Comparison of ENCODE assay signal across 9 mouse cellular contexts in the genomic region with DNA sequence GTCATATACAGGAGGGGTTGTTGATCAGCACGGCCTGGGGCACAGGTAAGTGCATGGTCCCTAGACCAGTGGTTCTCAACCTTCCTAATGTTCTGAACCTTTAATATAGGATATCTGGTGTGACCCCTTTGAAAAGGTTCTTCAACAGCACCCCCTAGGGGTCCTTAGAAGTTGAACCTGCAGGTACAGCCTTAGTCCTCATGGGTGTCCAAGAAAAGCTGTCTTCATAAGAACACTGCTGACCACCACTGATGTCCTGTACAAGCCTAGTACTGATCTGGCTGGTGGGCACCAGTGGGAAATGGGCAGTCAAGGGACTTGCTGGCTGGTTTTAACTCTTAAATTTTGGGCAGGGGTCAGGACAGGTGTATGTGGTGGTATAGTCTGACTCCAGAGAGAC. TPM values are rescaled to one million over a fixed set of nuclear protein-coding genes. Genes with fewer than 3 reads are reported as not detected.
DNase-seq lines count a peak whose midpoint lies in the region; ATAC-seq and TF ChIP-seq lines count a peak whose summit lies in the region.
"Had no signal": no experiment of that assay in that cellular context is flagged by ENCODE, and none has a peak within 500 bp of the region (broad histone marks: within the 10 kb centered on the region; RNA-seq: fewer than 3 reads in every experiment).

No protein-coding gene starts in this region.

- H3K4me3 ChIP-seq in forebrain, embryonic 16.5 days (replicated peaks; ENCODE audit: low read length), result no peak overlapping the region
- H3K4me3 ChIP-seq in forebrain, embryonic 10.5 days, result no peak overlapping the region
- H3K4me3 ChIP-seq in hindbrain, postnatal 0 days (ENCODE audit: low read length), result no peak overlapping the region
- H3K4me3 ChIP-seq in stomach, embryonic 15.5 days (replicated peaks), result no peak overlapping the region

- no peaks in the 10 kb centered on the region for H3K9me3 ChIP-seq in forebrain, embryonic 16.5 days (ENCODE audit: control insufficient read depth, low read length)
- H3K9me3 ChIP-seq in forebrain, embryonic 10.5 days, result no peaks in the 10 kb centered on the region
- H3K9me3 ChIP-seq in hindbrain, postnatal 0 days (ENCODE audit: low read length), result no peaks in the 10 kb centered on the region
- H3K9me3 ChIP-seq in stomach, embryonic 15.5 days, result no peaks in the 10 kb centered on the region

- peaks cover 7% of the 10 kb centered on the region for H3K36me3 ChIP-seq in forebrain, embryonic 16.5 days (ENCODE audit: control insufficient read depth, insufficient read depth)
- peaks cover 56% of the 10 kb centered on the region for H3K36me3 ChIP-seq in forebrain, embryonic 10.5 days (replicated peaks)
- H3K36me3 ChIP-seq in hindbrain, postnatal 0 days (ENCODE audit: insufficient read depth, low read length), result peaks cover 27% of the 10 kb centered on the region
- peaks cover 33% of the 10 kb centered on the region for H3K36me3 ChIP-seq in stomach, embryonic 15.5 days

- WGBS in forebrain, embryonic 16.5 days, result 90% methylated on average over 1 of the region's 1 CpGs
- WGBS in forebrain, embryonic 10.5 days, result 84% methylated on average over 1 of the region's 1 CpGs
- 73% methylated on average over 1 of the region's 1 CpGs for WGBS in hindbrain, postnatal 0 days
- WGBS in stomach, embryonic 15.5 days, result 74% methylated on average over 1 of the region's 1 CpGs

- H3K9ac ChIP-seq in forebrain, embryonic 16.5 days (replicated peaks; ENCODE audit: low read depth, low read length), result no peak overlapping the region
- no peak overlapping the region for H3K9ac ChIP-seq in hindbrain, postnatal 0 days (replicated peaks; ENCODE audit: low read length)
- H3K9ac ChIP-seq in stomach, embryonic 15.5 days, result no peak overlapping the region

- no peak for DNase-seq in forebrain, embryonic 10.5 days (ENCODE audit: extremely low spot score, low spot score)
- peak; percentile 4 for DNase-seq in ovary, postnatal 36 days (ENCODE audit: low spot score)
- no peak for DNase-seq in ovary, postnatal 10 days (ENCODE audit: low spot score)
- DNase-seq in hindbrain, postnatal 0 days (ENCODE audit: low spot score), result no peak
- DNase-seq in cerebellum, postnatal 25 days, result no peak
- DNase-seq in layer of hippocampus, postnatal 10 days (ENCODE audit: low spot score in 2 of 2), result no peak

- H3K27me3 ChIP-seq in forebrain, embryonic 16.5 days (replicated peaks; ENCODE audit: control insufficient read depth, insufficient read depth, low read length), result peaks cover 19% of the 10 kb centered on the region
- H3K27me3 ChIP-seq in forebrain, embryonic 10.5 days (ENCODE audit: poor library complexity, severe bottlenecking), result peaks cover 34% of the 10 kb centered on the region
- H3K27me3 ChIP-seq in hindbrain, postnatal 0 days (ENCODE audit: insufficient read depth, low read length), result no peaks in the 10 kb centered on the region
- H3K27me3 ChIP-seq in stomach, embryonic 15.5 days (replicated peaks), result peaks cover 26% of the 10 kb centered on the region

- H3K4me2 ChIP-seq in forebrain, embryonic 16.5 days (ENCODE audit: low read length), result no peak overlapping the region
- no peak overlapping the region for H3K4me2 ChIP-seq in hindbrain, postnatal 0 days (ENCODE audit: low read depth, low read length)
- no peak overlapping the region for H3K4me2 ChIP-seq in stomach, embryonic 15.5 days

- TF ChIP-seq CTCF in hindbrain, postnatal 0 days (IDR thresholded peaks at IDR 0.05; ENCODE audit: low read depth), result peak; percentile 39

- peaks cover 9% of the 10 kb centered on the region for H3K4me1 ChIP-seq in forebrain, embryonic 16.5 days (replicated peaks; ENCODE audit: control insufficient read depth, insufficient read depth, low read length)
- H3K4me1 ChIP-seq in forebrain, embryonic 10.5 days, result peaks cover 33% of the 10 kb centered on the region
- H3K4me1 ChIP-seq in hindbrain, postnatal 0 days (ENCODE audit: insufficient read depth, low read length), result peaks cover 4% of the 10 kb centered on the region
- H3K4me1 ChIP-seq in stomach, embryonic 15.5 days, result peaks cover 28% of the 10 kb centered on the region

- ATAC-seq in forebrain, embryonic 16.5 days, result 0 out of 2 replicates have a peak, but pooled peaks have one; percentile 1
- peak; percentile 5; the same call in 1 of the 2 replicates for ATAC-seq in hindbrain, postnatal 0 days
- 0 out of 2 replicates have a peak, but pooled peaks have one; percentile 7 for ATAC-seq in stomach, embryonic 15.5 days (ENCODE audit: insufficient read depth, low FRiP score, low read depth)

- H3K27ac ChIP-seq in forebrain, embryonic 16.5 days (ENCODE audit: low read length), result no peak overlapping the region
- no peak overlapping the region for H3K27ac ChIP-seq in forebrain, embryonic 10.5 days
- no peak overlapping the region for H3K27ac ChIP-seq in hindbrain, postnatal 0 days
- H3K27ac ChIP-seq in stomach, embryonic 15.5 days, result no peak overlapping the region

RNA-seq across cellular contexts. Expression of gene Hcn2, which starts 4.4 kb away (rescaled TPM):
- 0.39 and 0.52 TPM in 2 replicates for polyA plus RNA-seq in forebrain, embryonic 16.5 days (2015; fragmentation: Nextera tagmentation; extraction: Ambion mirVana)
- polyA plus RNA-seq in forebrain, embryonic 10.5 days (2016; fragmentation: Nextera tagmentation; extraction: Ambion mirVana), result 0.06 TPM in 1 of 2 replicates, not detected in the other
- 92.6 and 101 TPM in 2 replicates for total RNA-seq in hindbrain, postnatal 0 days (2014; rRNA removed)
- polyA plus RNA-seq in hindbrain, postnatal 0 days (2015; fragmentation: Nextera tagmentation; extraction: Ambion mirVana), result 5.5 and 6.6 TPM in 2 replicates
- 0.08 and 0.14 TPM in 2 replicates for polyA plus RNA-seq in stomach, embryonic 15.5 days (2015; fragmentation: Nextera tagmentation; extraction: Ambion mirVana)
- total RNA-seq in layer of hippocampus, postnatal 10 days (2021), result 10 to 100 TPM; 82.8 to 84.2 TPM
- total RNA-seq: neutrophil, adult 5-6 weeks had no signal

RNA-seq across cellular contexts. Expression of gene Bsg, which starts 7.7 kb away (rescaled TPM):
- polyA plus RNA-seq in forebrain, embryonic 16.5 days (2015; fragmentation: Nextera tagmentation; extraction: Ambion mirVana), result 726 and 729 TPM in 2 replicates
- 598 and 623 TPM in 2 replicates for polyA plus RNA-seq in forebrain, embryonic 10.5 days (2016; fragmentation: Nextera tagmentation; extraction: Ambion mirVana)
- 1,127 and 1,151 TPM in 2 replicates for total RNA-seq in hindbrain, postnatal 0 days (2014; rRNA removed)
- 1,243 and 1,259 TPM in 2 replicates for polyA plus RNA-seq in hindbrain, postnatal 0 days (2015; fragmentation: Nextera tagmentation; extraction: Ambion mirVana)
- polyA plus RNA-seq in stomach, embryonic 15.5 days (2015; fragmentation: Nextera tagmentation; extraction: Ambion mirVana), result 1,050 and 1,128 TPM in 2 replicates
- total RNA-seq in layer of hippocampus, postnatal 10 days (2021), result 100 to 1,000 TPM; 692 to 694 TPM

RNA-seq across cellular contexts. Expression of gene Gzmm, which starts 23.2 kb away (rescaled TPM):
- polyA plus RNA-seq in forebrain, embryonic 16.5 days (2015; fragmentation: Nextera tagmentation; extraction: Ambion mirVana), result 1.7 and 1.8 TPM in 2 replicates
- 0.84 and 1.0 TPM in 2 replicates for polyA plus RNA-seq in forebrain, embryonic 10.5 days (2016; fragmentation: Nextera tagmentation; extraction: Ambion mirVana)
- total RNA-seq in hindbrain, postnatal 0 days (2014; rRNA removed), result 0.22 and 0.63 TPM in 2 replicates
- 1.2 TPM in 2 replicates for polyA plus RNA-seq in hindbrain, postnatal 0 days (2015; fragmentation: Nextera tagmentation; extraction: Ambion mirVana)
- polyA plus RNA-seq in stomach, embryonic 15.5 days (2015; fragmentation: Nextera tagmentation; extraction: Ambion mirVana), result 0.40 and 0.57 TPM in 2 replicates
- 1 to 10 TPM; 1.6 to 1.8 TPM for total RNA-seq in layer of hippocampus, postnatal 10 days (2021)

RNA-seq across cellular contexts. Expression of gene Cdc34, which starts 30.0 kb away (rescaled TPM):
- polyA plus RNA-seq in forebrain, embryonic 16.5 days (2015; fragmentation: Nextera tagmentation; extraction: Ambion mirVana), result 61.1 and 71.1 TPM in 2 replicates
- 253 and 264 TPM in 2 replicates for polyA plus RNA-seq in forebrain, embryonic 10.5 days (2016; fragmentation: Nextera tagmentation; extraction: Ambion mirVana)
- total RNA-seq in hindbrain, postnatal 0 days (2014; rRNA removed), result 65.1 and 76.7 TPM in 2 replicates
- polyA plus RNA-seq in hindbrain, postnatal 0 days (2015; fragmentation: Nextera tagmentation; extraction: Ambion mirVana), result 69.8 and 71.3 TPM in 2 replicates
- 107 and 108 TPM in 2 replicates for polyA plus RNA-seq in stomach, embryonic 15.5 days (2015; fragmentation: Nextera tagmentation; extraction: Ambion mirVana)
- total RNA-seq in layer of hippocampus, postnatal 10 days (2021), result 10 to 100 TPM; 54.8 to 56.2 TPM

RNA-seq across cellular contexts. Expression of gene Polrmt, which starts 34.4 kb away (rescaled TPM):
- 47.1 and 50.0 TPM in 2 replicates for polyA plus RNA-seq in forebrain, embryonic 16.5 days (2015; fragmentation: Nextera tagmentation; extraction: Ambion mirVana)
- polyA plus RNA-seq in forebrain, embryonic 10.5 days (2016; fragmentation: Nextera tagmentation; extraction: Ambion mirVana), result 50.9 and 52.9 TPM in 2 replicates
- 30.4 and 36.5 TPM in 2 replicates for total RNA-seq in hindbrain, postnatal 0 days (2014; rRNA removed)
- 29.7 and 32.6 TPM in 2 replicates for polyA plus RNA-seq in hindbrain, postnatal 0 days (2015; fragmentation: Nextera tagmentation; extraction: Ambion mirVana)
- 33.9 and 38.7 TPM in 2 replicates for polyA plus RNA-seq in stomach, embryonic 15.5 days (2015; fragmentation: Nextera tagmentation; extraction: Ambion mirVana)
- total RNA-seq in layer of hippocampus, postnatal 10 days (2021), result 10 to 100 TPM; 36.1 to 44.7 TPM
